Mouse (Mus musculus) thymus, postnatal 14 days (tissue): ENCODE measurements around the gene Larp4.

ENCODE experiments used
- DNase-seq: peaks from one replicate; pipeline ENCODE4 v3.0.0; 2021

The Larp4 gene

GRCm38 (mm10) chr15:100018280-100018899, 48.5 kb downstream of the Larp4 start:
- DNase-seq: no peak

DNA sequence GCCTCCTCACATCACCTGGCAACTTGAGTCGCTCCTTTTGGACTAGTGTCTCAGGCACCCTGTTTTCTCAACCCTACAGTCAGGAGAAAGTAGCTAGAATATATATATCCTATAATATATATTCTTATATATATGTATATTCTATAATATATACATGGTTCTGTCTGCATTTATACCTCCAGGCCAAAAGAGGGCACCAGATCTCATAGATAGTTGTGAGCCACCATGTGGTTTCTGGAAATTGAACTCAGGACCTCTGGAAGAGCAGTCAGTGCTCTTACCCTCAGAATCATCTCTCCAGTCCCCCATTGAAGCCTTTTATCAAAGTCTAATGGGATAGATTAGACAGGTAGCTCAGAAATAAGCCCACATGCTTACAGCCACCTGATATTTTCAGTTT, 51.3 kb downstream of the Larp4 start:
- DNase-seq: no peak

DNA sequence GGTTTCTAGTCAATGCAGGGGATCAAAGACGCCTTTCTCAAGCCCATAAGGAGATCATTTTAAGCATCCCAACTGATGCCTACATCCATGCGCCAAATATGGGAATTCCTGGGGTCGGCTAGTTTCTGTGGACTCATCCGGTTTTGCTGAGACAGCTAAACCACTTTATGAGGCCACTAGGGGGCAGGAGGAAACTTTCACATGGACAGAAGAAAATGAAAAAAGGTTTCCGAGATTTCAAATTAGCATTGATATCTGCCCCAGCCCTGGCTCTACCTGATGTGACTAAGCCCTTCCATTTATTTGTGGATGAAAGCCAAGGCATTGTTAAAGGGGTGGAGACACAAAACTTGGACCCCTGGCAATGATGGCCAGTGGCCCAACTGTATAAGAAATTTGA, 53.1 kb downstream of the Larp4 start:
- peak; percentile 49 for DNase-seq

GRCm38 (mm10) chr15:100025076-100025834, 55.4 kb downstream of the Larp4 start:
- no peak for DNase-seq

DNA sequence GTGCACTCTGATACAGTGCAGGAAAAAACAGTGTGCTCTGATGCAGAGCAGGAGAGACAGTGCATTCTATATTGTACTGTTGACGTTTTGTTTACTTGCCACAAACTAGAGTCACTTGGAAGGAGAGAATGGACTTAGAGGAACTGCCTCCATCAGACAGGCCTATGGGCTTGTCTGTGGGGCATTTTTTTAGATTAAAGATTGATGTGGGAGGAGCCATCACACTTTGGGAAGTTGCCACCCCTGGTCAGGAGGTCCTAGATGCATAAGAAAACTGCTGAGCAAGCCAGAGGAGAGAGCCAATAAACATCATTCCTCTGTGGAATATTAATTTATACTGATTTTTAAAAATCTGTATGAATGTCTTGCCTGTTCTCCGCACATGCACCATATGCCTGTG, 58.3 kb downstream of the Larp4 start:
- no peak for DNase-seq

DNA sequence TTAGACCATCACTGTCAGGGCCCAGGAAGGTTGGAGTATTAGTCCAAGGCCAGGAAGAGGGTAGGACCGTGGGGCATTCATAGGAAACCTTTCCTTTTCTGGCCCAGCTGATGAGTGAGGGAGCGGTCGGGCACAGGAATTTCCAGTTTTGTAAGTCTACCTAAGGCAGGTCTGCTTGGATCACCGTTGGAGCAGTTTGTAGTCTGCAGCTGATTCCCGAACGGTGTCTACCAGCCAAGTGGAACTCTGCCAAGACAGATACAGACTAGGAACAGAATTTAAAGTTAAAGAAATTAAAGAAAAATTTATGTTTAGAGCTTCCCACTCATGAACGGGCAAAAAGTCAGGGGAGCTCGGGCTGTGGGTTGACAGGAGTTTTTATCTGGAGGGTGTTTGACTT, 59.6 kb downstream of the Larp4 start:
- no peak for DNase-seq

GRCm38 (mm10) chr15:100029900-100030299, 60.0 kb downstream of the Larp4 start:
- DNase-seq: no peak

- DNase-seq: no peak
Measured at GRCm38 (mm10) chr15:100032546-100032945, 62.7 kb downstream of the Larp4 start.

- DNase-seq: peak; percentile 99
Measured at GRCm38 (mm10) chr15:100038470-100038971, 68.7 kb downstream of the Larp4 start, which contains the start of gene Dip2b. Gene Dip2b (plus strand): TSS chr15:100038664.

DNA sequence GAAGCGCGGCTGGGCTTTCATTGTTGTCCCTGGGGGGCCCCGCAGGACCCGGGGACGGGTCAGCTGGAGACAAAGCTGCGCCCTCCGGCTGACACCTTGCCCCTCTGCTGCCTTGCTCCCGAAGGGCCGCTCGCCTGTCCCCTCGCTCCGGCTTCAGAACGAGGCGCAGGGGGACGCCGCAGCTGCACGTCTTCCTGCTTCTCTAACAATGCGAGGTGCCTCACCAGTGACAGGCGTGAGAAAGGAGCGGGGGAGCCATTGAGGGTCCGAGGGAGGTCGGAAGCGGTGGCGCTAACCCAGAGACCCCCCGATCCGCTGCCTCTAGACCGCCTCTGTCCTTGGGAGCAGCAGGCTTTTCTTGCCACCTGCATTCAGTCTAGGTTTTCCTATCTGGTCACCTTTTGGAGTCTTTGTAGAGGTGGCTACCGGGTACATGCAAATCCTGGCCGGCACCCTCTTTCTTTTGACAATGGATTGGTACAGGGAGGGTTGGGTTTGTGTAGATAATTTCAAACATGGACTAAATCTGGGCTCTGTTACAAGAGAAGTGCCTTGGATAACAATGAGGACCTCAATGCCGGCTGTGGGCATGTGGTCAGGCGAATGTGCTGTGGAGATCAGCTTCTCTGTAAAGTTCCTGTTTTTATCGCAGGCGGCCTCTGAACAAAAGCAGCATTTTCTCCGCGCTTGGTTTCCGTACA, 69.3 kb downstream of the Larp4 start:
- DNase-seq: peak; percentile 78

GRCm38 (mm10) chr15:100040541-100041266, 70.8 kb downstream of the Larp4 start:
- DNase-seq: peak; percentile 38

- no peak for DNase-seq
Measured at GRCm38 (mm10) chr15:100041267-100042047, 71.6 kb downstream of the Larp4 start.

- no peak for DNase-seq
Measured at GRCm38 (mm10) chr15:100042048-100042400, 72.2 kb downstream of the Larp4 start.

DNA sequence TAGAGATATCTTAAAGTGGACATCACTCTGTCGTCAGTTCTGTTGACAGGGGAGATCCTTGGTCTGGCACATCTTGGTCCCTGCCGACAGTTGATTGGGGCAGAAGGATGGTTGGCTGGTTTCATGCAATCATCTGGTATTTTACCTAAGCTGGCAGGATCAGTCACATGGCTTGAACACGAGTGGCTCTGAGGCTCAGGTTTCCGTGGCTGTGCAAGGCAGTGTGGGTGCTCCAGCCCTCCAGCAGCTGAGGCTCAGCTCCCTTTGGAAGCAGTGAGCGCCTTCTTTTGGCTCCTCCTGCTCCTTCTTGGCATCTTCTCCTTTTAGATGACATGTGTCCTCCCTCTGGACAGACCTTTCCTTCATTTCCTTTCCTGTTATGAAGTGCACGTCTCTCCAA, 75.7 kb downstream of the Larp4 start:
- no peak for DNase-seq

GRCm38 (mm10) chr15:100049496-100050087, 79.7 kb downstream of the Larp4 start:
- DNase-seq: no peak

DNA sequence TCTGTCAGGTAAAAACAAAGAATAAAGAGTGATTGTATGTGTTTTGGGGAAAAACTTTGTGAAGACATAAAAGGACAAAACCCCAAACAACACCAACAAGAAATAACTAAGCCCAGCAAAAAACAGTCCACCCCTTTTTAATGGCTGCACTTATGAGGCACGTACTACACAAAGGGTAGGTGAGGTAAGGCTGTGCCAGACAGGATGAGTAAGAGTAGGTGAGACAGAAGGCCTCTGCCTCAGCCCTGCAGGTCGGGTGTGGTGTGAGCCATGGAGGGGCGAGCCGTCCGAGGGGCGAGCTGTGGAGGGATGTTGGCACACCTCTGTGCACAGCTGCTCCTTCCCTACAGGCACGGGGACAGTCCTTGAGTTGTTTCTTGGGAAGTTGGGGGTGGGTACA, 81.1 kb downstream of the Larp4 start:
- no peak for DNase-seq

GRCm38 (mm10) chr15:100052726-100053125, 82.9 kb downstream of the Larp4 start:
- no peak for DNase-seq

- DNase-seq: no peak
Measured at GRCm38 (mm10) chr15:100056397-100056908, 86.6 kb downstream of the Larp4 start.

DNA sequence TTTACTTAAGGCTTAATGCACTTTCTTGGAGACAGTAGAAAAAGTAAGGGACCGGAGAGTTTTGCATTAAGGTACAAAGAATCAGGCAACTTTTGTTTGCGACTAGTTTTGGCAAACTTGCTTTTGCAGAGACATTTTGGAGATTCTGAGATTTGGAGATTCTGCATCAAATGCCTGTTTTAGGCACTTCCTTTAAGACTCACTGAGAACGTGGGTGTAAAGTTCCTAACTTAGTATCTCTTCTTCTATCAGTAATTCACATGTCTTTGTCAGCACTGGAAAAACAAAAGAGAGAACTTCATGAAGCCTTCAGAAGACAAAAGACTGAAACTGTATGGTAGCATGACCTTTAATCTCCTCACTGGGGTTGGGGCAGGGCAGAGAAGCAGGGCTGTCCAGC, 87.8 kb downstream of the Larp4 start:
- DNase-seq: no peak

- DNase-seq: peak; percentile 27
Measured at GRCm38 (mm10) chr15:100058143-100058542, 88.3 kb downstream of the Larp4 start.

DNA sequence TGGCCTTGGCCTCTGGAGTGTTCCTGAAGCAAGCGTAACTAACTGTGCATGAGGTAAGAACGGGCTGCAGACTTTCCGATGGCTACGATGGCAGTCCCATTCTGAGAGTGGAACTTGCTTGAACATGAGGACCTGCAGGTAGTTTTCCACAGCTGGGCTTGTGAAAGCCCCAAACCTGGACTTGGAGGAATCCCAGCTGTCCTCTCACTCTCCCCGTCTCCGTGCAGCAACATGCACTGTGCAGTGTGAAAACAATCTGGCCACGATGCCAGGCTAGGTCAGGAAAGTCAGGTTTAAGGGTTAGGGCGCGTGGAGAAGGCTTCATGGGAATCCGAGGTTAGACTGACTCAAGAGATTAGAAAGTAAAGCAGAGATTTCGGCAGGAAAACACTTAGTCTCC, 89.0 kb downstream of the Larp4 start:
- DNase-seq: no peak
